Mouse (Mus musculus): ENCODE data around the gene Utrn.

GRCm38 (mm10) chr10:12841497-12841896 is 27.7 kb downstream of the Utrn start:
- TF ChIP-seq MYOG (IDR thresholded peaks at IDR 0.05; ENCODE audit: control insufficient read depth in 1 of 3, insufficient read depth in 1 of 3, insufficient read length in 2 of 3, low read depth in 2 of 3) (no peak), TCF3 (IDR thresholded peaks at IDR 0.05; ENCODE audit: insufficient read length, low read depth) (no peak)

Data from myocyte (in vitro differentiated cells).